Mouse (Mus musculus) intestine, embryonic 14.5 days (tissue): ENCODE measurements around the gene Fam43b. TPM values are rescaled to one million over a fixed set of nuclear protein-coding genes. Genes with fewer than 3 reads are reported as not detected.
"Not testable (repeated sequence)": the region's sequence is repeated elsewhere in the genome, so short reads cannot be mapped to it uniquely, and the experiment has no call there.

Experiments
- ATAC-seq: fragments of 200-750 bp; cut with Nextera tagmentation; replicated peaks from 2 replicates; pipeline ENCODE4 v1.8.0; 2017; ENCODE audit warnings: low read depth, moderate number of reproducible peaks, moderate TSS enrichment, moderate library complexity; ENCODE audit not compliant: low FRiP score, low TSS enrichment
- DNase-seq: peaks from one replicate; pipeline ENCODE4 v3.0.0-alpha.2; 2018; ENCODE audit warnings: low spot score
- H3K27ac ChIP-seq: fragments of 300-500 bp; sonication (generic); 2 replicates; pipeline ENCODE4 v1.5.1; 2014; ENCODE audit warnings: low read depth, mild to moderate bottlenecking, control low read depth
- H3K27me3 ChIP-seq: fragments of 300-500 bp; sonication (generic); replicated peaks from 2 replicates; pipeline ENCODE4 v1.6.1; 2014; ENCODE audit warnings: low read length, control low read depth; ENCODE audit not compliant: control insufficient read depth, insufficient read depth
- H3K36me3 ChIP-seq: fragments of 300-500 bp; sonication (generic); 2 replicates; pipeline ENCODE4 v1.6.1; 2014; ENCODE audit warnings: low read length, control low read depth; ENCODE audit not compliant: control insufficient read depth, insufficient read depth
- H3K4me1 ChIP-seq: fragments of 300-500 bp; sonication (generic); replicated peaks from 2 replicates; pipeline ENCODE4 v1.6.1; 2014; ENCODE audit warnings: low read length, control low read depth, mixed read lengths; ENCODE audit not compliant: control insufficient read depth, insufficient read depth
- H3K4me2 ChIP-seq: fragments of 300-500 bp; sonication (generic); 2 replicates; pipeline ENCODE4 v1.6.1; 2014; ENCODE audit warnings: low read length
- H3K4me3 ChIP-seq: fragments of 300-500 bp; sonication (generic); 2 replicates; pipeline ENCODE4 v1.5.1; 2014; ENCODE audit warnings: low read depth, low read length, control low read depth, mixed read lengths
- H3K9ac ChIP-seq: fragments of 300-500 bp; sonication (generic); 2 replicates; pipeline ENCODE4 v1.6.1; 2014; ENCODE audit warnings: mild to moderate bottlenecking, low read length
- H3K9me3 ChIP-seq: fragments of 300-500 bp; sonication (generic); 2 replicates; pipeline ENCODE4 v1.6.1; 2016; ENCODE audit warnings: low read length, control low read depth; ENCODE audit not compliant: control insufficient read depth
- WGBS: fragments of 180-500 bp; shearing (Covaris S2); extraction: QIAGEN DNeasy Blood & Tissue Kit; methylation state at CpG from one replicate; pipeline ENCODE4 v1.1.7; 2014; 5-methylcytosine and 5-hydroxymethylcytosine counted together
- polyA plus RNA-seq: library from polyadenylated mRNA; unstranded; fragments of >200 nt; fragmentation: Nextera tagmentation; extraction: Ambion mirVana; gene quantifications from 2 replicates; pipeline ENCODE4 v1.2.1, GENCODE M21; 2014

Gene Fam43b
- polyA plus RNA-seq, 1 experiment from 2014 or later: 0.07 TPM

DNA sequence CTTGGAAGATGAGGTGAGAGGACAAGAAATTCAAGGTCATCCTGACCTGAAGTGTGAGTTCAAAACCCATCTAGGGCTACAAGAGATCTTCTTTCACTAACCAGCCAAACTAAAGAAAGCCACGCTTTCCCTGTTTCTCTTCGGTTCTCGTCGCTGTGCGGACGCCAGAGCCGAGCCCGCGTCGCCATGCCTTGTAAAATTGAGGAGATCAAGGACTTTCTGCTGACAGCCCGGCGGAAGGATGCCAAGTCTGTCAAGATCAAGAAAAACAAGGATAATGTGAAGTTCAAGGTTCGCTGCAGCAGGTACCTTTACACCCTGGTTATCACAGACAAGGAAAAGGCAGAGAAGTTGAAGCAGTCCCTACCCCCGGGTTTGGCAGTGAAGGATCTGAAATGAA is 29.3 kb upstream of the Fam43b start:
- H3K4me1 ChIP-seq, ATAC-seq, H3K9ac ChIP-seq, DNase-seq, H3K27me3 ChIP-seq, H3K9me3 ChIP-seq, H3K36me3 ChIP-seq, H3K27ac ChIP-seq, H3K4me2 ChIP-seq, H3K4me3 ChIP-seq: not testable (repeated sequence)
- WGBS: 93% methylated on average over 14 of the region's 14 CpGs

GRCm38 (mm10) chr4:138425028-138425427 is 28.7 kb upstream of the Fam43b start:
- no peak for DNase-seq
- ATAC-seq: no peak
- 0 out of 2 replicates have a peak, but pooled peaks cover 3% of the 10 kb centered on the region for H3K9me3 ChIP-seq
- no peaks in the 10 kb centered on the region for H3K36me3 ChIP-seq
- WGBS: 80% methylated on average over 6 of the region's 6 CpGs
- no peak overlapping the region for H3K27ac ChIP-seq
- H3K4me3 ChIP-seq: no peak overlapping the region
- no peak overlapping the region for H3K4me2 ChIP-seq
- no peak overlapping the region for H3K9ac ChIP-seq
- H3K4me1 ChIP-seq: no peaks in the 10 kb centered on the region
- H3K27me3 ChIP-seq: 0 out of 2 replicates have a peak, but pooled peaks cover 2% of the 10 kb centered on the region

DNA sequence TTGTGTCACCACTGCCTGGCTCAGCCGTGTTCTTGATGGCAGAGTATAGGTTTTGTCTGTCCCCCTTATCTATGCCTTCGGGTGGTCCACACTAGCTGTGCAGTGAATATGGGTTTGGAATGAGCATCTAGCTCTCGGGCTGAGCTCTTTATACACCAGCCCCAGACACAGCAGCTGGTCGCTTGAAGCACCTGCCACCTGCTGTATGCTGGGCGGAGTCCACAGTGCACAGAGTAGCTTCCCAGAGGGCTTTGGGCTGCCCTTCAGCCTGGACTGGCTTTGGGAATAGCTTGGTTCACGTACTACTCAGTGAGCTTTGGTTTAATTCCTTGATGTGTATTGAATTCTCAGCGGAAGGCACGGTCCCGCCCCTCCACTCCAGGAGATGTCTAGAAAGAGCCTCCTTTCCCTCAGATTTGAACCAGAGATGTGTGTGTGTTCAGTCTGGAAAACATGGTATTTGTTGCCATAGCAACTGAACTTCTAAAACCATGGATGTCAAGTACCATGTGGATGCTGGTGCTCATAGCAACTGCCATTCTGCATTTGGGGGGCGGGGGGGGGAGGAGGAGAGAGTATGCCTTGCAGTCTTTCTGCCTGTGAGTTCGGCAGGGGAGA is 22.1 kb upstream of the Fam43b start:
- no peak overlapping the region for H3K4me2 ChIP-seq
- WGBS: 63% methylated on average over 11 of the region's 11 CpGs
- no peak for ATAC-seq

GRCm38 (mm10) chr4:138417882-138418281 is 21.6 kb upstream of the Fam43b start:
- no peak for ATAC-seq
- H3K4me2 ChIP-seq: no peak overlapping the region
- no peak overlapping the region for H3K9ac ChIP-seq
- peaks cover 10% of the 10 kb centered on the region; the same call in 1 of the 2 replicates for H3K4me1 ChIP-seq
- H3K4me3 ChIP-seq: no peak overlapping the region
- H3K27me3 ChIP-seq: no peaks in the 10 kb centered on the region
- no peak overlapping the region for H3K27ac ChIP-seq
- H3K36me3 ChIP-seq: no peaks in the 10 kb centered on the region
- no peaks in the 10 kb centered on the region for H3K9me3 ChIP-seq
- DNase-seq: no peak
- 82% methylated on average over 4 of the region's 4 CpGs for WGBS

More for the DNA sequence above, 22.1 kb upstream of the Fam43b start:
- Histone ChIP-seq H3K4me1 (peaks cover 10% of the 10 kb centered on the region; the same call in 1 of the 2 replicates), H3K27ac (no peak overlapping the region), H3K4me3 (no peak overlapping the region), H3K9me3 (0 out of 2 replicates have a peak, but pooled peaks cover 3% of the 10 kb centered on the region), H3K27me3 (no peaks in the 10 kb centered on the region), H3K36me3 (no peaks in the 10 kb centered on the region), H3K9ac (no peak overlapping the region)
- DNase-seq: no peak

GRCm38 (mm10) chr4:138416414-138416813 is 20.1 kb upstream of the Fam43b start:
- Histone ChIP-seq H3K9me3 (no peaks in the 10 kb centered on the region), H3K4me1 (peaks cover 10% of the 10 kb centered on the region; the same call in 1 of the 2 replicates), H3K4me2 (no peak overlapping the region), H3K9ac (no peak overlapping the region), H3K27ac (no peak overlapping the region), H3K4me3 (no peak overlapping the region), H3K36me3 (no peaks in the 10 kb centered on the region), H3K27me3 (no peaks in the 10 kb centered on the region)
- DNase-seq (no peak), ATAC-seq (no peak)
- 65% methylated on average over 5 of the region's 5 CpGs for WGBS

GRCm38 (mm10) chr4:138415991-138416390 is 19.7 kb upstream of the Fam43b start:
- WGBS: 76% methylated on average over 3 of the region's 3 CpGs
- 0 out of 2 replicates have a peak, but pooled peaks cover 1% of the 10 kb centered on the region for H3K27me3 ChIP-seq
- H3K9ac ChIP-seq: no peak overlapping the region
- peaks cover 10% of the 10 kb centered on the region; the same call in 1 of the 2 replicates for H3K4me1 ChIP-seq
- no peak overlapping the region for H3K4me3 ChIP-seq
- H3K27ac ChIP-seq: no peak overlapping the region
- no peak overlapping the region for H3K4me2 ChIP-seq
- no peak for ATAC-seq
- H3K36me3 ChIP-seq: no peaks in the 10 kb centered on the region
- DNase-seq: no peak
- H3K9me3 ChIP-seq: no peaks in the 10 kb centered on the region

DNA sequence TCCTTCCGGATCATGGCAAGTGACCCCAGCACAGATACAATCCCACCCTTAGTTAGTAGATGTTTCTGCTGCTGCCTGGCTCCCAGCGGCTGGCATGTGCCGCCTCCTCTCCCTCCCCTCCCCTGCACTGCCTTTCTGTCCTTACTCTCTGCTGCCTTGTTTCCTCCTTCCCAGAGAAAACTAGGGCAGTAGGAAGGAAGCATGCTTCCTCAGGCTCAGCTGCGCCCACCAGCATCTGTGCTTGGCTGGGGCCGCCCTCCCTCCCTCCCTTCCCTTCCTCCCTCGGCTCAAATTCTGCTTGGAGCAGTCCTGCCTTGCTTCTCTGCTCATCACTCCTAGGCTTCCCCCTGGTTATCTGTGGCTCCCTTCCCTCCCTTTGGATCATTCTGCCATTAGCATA is 18.4 kb upstream of the Fam43b start:
- WGBS: 15% methylated on average over 6 of the region's 6 CpGs
- Histone ChIP-seq H3K4me2 (no peak overlapping the region), H3K36me3 (no peaks in the 10 kb centered on the region), H3K9ac (no peak overlapping the region), H3K27me3 (0 out of 2 replicates have a peak, but pooled peaks cover 7% of the 10 kb centered on the region), H3K9me3 (no peaks in the 10 kb centered on the region), H3K4me1 (peaks cover 10% of the 10 kb centered on the region; the same call in 1 of the 2 replicates), H3K4me3 (no peak overlapping the region), H3K27ac (no peak overlapping the region)
- DNase-seq (no peak), ATAC-seq (no peak)

GRCm38 (mm10) chr4:138411504-138412121 is 15.3 kb upstream of the Fam43b start:
- ATAC-seq: no peak
- no peak overlapping the region for H3K4me3 ChIP-seq
- no peak overlapping the region for H3K4me2 ChIP-seq
- 0 out of 2 replicates have a peak, but pooled peaks cover 7% of the 10 kb centered on the region for H3K27me3 ChIP-seq
- 43% methylated on average over 7 of the region's 7 CpGs for WGBS
- no peak overlapping the region for H3K27ac ChIP-seq
- peaks cover 10% of the 10 kb centered on the region; the same call in 1 of the 2 replicates for H3K4me1 ChIP-seq
- H3K36me3 ChIP-seq: no peaks in the 10 kb centered on the region
- DNase-seq: no peak
- H3K9me3 ChIP-seq: no peaks in the 10 kb centered on the region
- H3K9ac ChIP-seq: no peak overlapping the region
